Mouse (Mus musculus) CD4-positive helper T cell, adult 2 months (primary cell): ENCODE data around the gene Ddx54.

Source experiments
- DNase-seq: peaks from one replicate; pipeline ENCODE4 v3.0.0-alpha.2; 2012; ENCODE audit warnings: low read depth, missing footprints, low spot score

The Ddx54 gene

GRCm38 (mm10) chr5:120609246-120609775, 3.2 kb upstream of the Ddx54 start:
- DNase-seq = no peak

- no peak for DNase-seq
Observed at GRCm38 (mm10) chr5:120610906-120611305, 1.6 kb upstream of the Ddx54 start.

- DNase-seq = no peak
Observed at GRCm38 (mm10) chr5:120611416-120611815, 1.1 kb upstream of the Ddx54 start.

- peak; percentile 100 for DNase-seq
Observed at GRCm38 (mm10) chr5:120612822-120613604, 474 bp downstream of the Ddx54 start.

- peak; percentile 65 for DNase-seq
Observed at GRCm38 (mm10) chr5:120615903-120616302, 3.4 kb downstream of the Ddx54 start.

- DNase-seq = no peak
Observed at GRCm38 (mm10) chr5:120618778-120619177, 6.2 kb downstream of the Ddx54 start.

- peak; percentile 71 for DNase-seq
Observed at GRCm38 (mm10) chr5:120619201-120619600, 6.7 kb downstream of the Ddx54 start.

- DNase-seq = peak; percentile 88
Observed at GRCm38 (mm10) chr5:120620375-120621077, 8.0 kb downstream of the Ddx54 start.

GRCm38 (mm10) chr5:120621078-120621765, 8.7 kb downstream of the Ddx54 start:
- DNase-seq = peak; percentile 79

- DNase-seq = no peak
Observed at GRCm38 (mm10) chr5:120621846-120622197, 9.3 kb downstream of the Ddx54 start.

GRCm38 (mm10) chr5:120622198-120622851, 9.8 kb downstream of the Ddx54 start:
- DNase-seq = peak; percentile 81

GRCm38 (mm10) chr5:120624427-120624826, 11.9 kb downstream of the Ddx54 start:
- no peak for DNase-seq

- peak; percentile 45 for DNase-seq
Observed at GRCm38 (mm10) chr5:120626399-120626798, 13.9 kb downstream of the Ddx54 start.

- no peak for DNase-seq
Observed at GRCm38 (mm10) chr5:120627515-120628300, 15.2 kb downstream of the Ddx54 start.

GRCm38 (mm10) chr5:120628624-120629023, 16.1 kb downstream of the Ddx54 start:
- no peak for DNase-seq

- DNase-seq = no peak
Observed at GRCm38 (mm10) chr5:120631128-120631527, 18.6 kb downstream of the Ddx54 start.

- no peak for DNase-seq
Observed at GRCm38 (mm10) chr5:120631892-120632291, 19.4 kb downstream of the Ddx54 start.

- no peak for DNase-seq
Observed at GRCm38 (mm10) chr5:120634131-120634530, 21.6 kb downstream of the Ddx54 start, which contains the start of gene Cfap73. Gene Cfap73 (minus strand): TSS chr5:120634235.

GRCm38 (mm10) chr5:120634860-120635259, 22.3 kb downstream of the Ddx54 start:
- no peak for DNase-seq

- no peak for DNase-seq
Observed at GRCm38 (mm10) chr5:120635633-120636032, 23.1 kb downstream of the Ddx54 start.

GRCm38 (mm10) chr5:120640094-120640493, 27.6 kb downstream of the Ddx54 start:
- no peak for DNase-seq
